Mouse (Mus musculus): ENCODE measurements at regions not wholly inside any gene's neighbourhood (a gene's known extent, or its start where the extent isn't known, plus 50 kb on each side); places are given as distances from the start of the nearest gene placed in this dataset.

- no peak for TF ChIP-seq SMC3 (IDR thresholded peaks at IDR 0.05; ENCODE audit: low read depth, low read length)
- TF ChIP-seq RCOR1 (conservative IDR thresholded peaks at IDR 0.05; ENCODE audit: low read depth, low read length) = no peak
- TF ChIP-seq CTCF (conservative IDR thresholded peaks at IDR 0.05 in 1 of 2, IDR thresholded peaks at IDR 0.05 in 1 of 2; ENCODE audit: low read depth in 2 of 2, low read length in 2 of 2) = no peak
- TF ChIP-seq USF1 (IDR thresholded peaks at IDR 0.05; ENCODE audit: low read depth, low read length) = no peak
- no peak for TF ChIP-seq UBTF (IDR thresholded peaks at IDR 0.05; ENCODE audit: low read depth, low read length)
- TF ChIP-seq MYC (IDR thresholded peaks at IDR 0.05; ENCODE audit: low read depth, low read length) = no peak
- TF ChIP-seq POLR2A (IDR thresholded peaks at IDR 0.05; ENCODE audit: low read depth, low read length) = no peak
- TF ChIP-seq HCFC1 (IDR thresholded peaks at IDR 0.05; ENCODE audit: low read depth, low read length) = no peak
- no peak for TF ChIP-seq ZMIZ1 (IDR thresholded peaks at IDR 0.05; ENCODE audit: low read depth, low read length)
- no peak for TF ChIP-seq NRF1 (IDR thresholded peaks at IDR 0.05; ENCODE audit: low read depth, low read length)
These were observed 79.3 kb downstream of the Aldh8a1 start for GRCm38 (mm10) chr10:21456359-21456758.

All from CH12.LX (cell line).